Mouse (Mus musculus) kidney, adult 11 months (tissue): Measurements from ENCODE around the gene Casp1.

Experiments
- DNase-seq: peaks from one replicate; pipeline ENCODE4 v3.0.0; 2022

The Casp1 gene

GRCm38 (mm10) chr9:5298329-5299131, at the start of gene Casp1:
Casp1 (plus strand) TSS chr9:5298517.
- DNase-seq, result no peak

- DNase-seq, result no peak
Measured at GRCm38 (mm10) chr9:5263951-5264475, 34.3 kb upstream of the Casp1 start.

GRCm38 (mm10) chr9:5270274-5270673, 28.0 kb upstream of the Casp1 start:
- no peak for DNase-seq

GRCm38 (mm10) chr9:5270884-5271283, 27.4 kb upstream of the Casp1 start:
- DNase-seq, result no peak

GRCm38 (mm10) chr9:5271334-5271845, 26.9 kb upstream of the Casp1 start:
- DNase-seq, result no peak

- DNase-seq, result no peak
Measured at GRCm38 (mm10) chr9:5286071-5286470, 12.2 kb upstream of the Casp1 start.

GRCm38 (mm10) chr9:5286597-5286996, 11.7 kb upstream of the Casp1 start:
- no peak for DNase-seq

- DNase-seq, result no peak
Measured at GRCm38 (mm10) chr9:5296354-5297237, 1.7 kb upstream of the Casp1 start.

- no peak for DNase-seq
Measured at GRCm38 (mm10) chr9:5299132-5299381, 740 bp downstream of the Casp1 start.

GRCm38 (mm10) chr9:5308561-5308960, 10.2 kb downstream of the Casp1 start, which contains the start of gene Casp4:
Casp4 (plus strand) TSS chr9:5308828.
- DNase-seq, result no peak

- no peak for DNase-seq
Measured at GRCm38 (mm10) chr9:5310112-5310511, 11.8 kb downstream of the Casp1 start.

GRCm38 (mm10) chr9:5311435-5311834, 13.1 kb downstream of the Casp1 start:
- no peak for DNase-seq

GRCm38 (mm10) chr9:5328204-5328603, 29.9 kb downstream of the Casp1 start:
- no peak for DNase-seq

GRCm38 (mm10) chr9:5332441-5332840, 34.1 kb downstream of the Casp1 start:
- no peak for DNase-seq

- DNase-seq, result no peak
Measured at GRCm38 (mm10) chr9:5333422-5333821, 35.1 kb downstream of the Casp1 start.

GRCm38 (mm10) chr9:5343092-5343491, 44.8 kb downstream of the Casp1 start:
- DNase-seq, result no peak

- no peak for DNase-seq
Measured at GRCm38 (mm10) chr9:5344090-5344489, 45.8 kb downstream of the Casp1 start.

GRCm38 (mm10) chr9:5345291-5345898, 47.1 kb downstream of the Casp1 start, which contains the start of gene Casp12:
Casp12 (plus strand) TSS chr9:5345430.
- peak; percentile 4 for DNase-seq

- no peak for DNase-seq
Measured at GRCm38 (mm10) chr9:5347381-5347780, 49.1 kb downstream of the Casp1 start.

- no peak for DNase-seq
Measured at GRCm38 (mm10) chr9:5353673-5354072, 55.4 kb downstream of the Casp1 start.

- no peak for DNase-seq
Measured at GRCm38 (mm10) chr9:5356801-5357200, 58.5 kb downstream of the Casp1 start.
